Mouse (Mus musculus) MEL (cell line): ENCODE results near the gene Wnt9a. TPM values are rescaled to one million over a fixed set of nuclear protein-coding genes. Genes with fewer than 3 reads are reported as not detected.

Experiments used
- DNase-seq: peaks from one replicate; pipeline ENCODE4 v3.0.0; 2011; ENCODE audit warnings: low read depth, low spot score
- H3K27ac ChIP-seq: 2 replicates; pipeline ENCODE4 v1.5.1; 2012; ENCODE audit warnings: low read depth, mild to moderate bottlenecking, control low read depth, low read length, moderate library complexity; ENCODE audit not compliant: control insufficient read depth
- H3K27me3 ChIP-seq, 2 experiments: fragments of 150-350 bp in 1 of 2; sonication (generic) in 1 of 2; 2 replicates each; pipeline ENCODE4 v1.6.1; 2012; ENCODE audit warnings: low read length in 2 of 2, mild to moderate bottlenecking in 2 of 2, improper control_type of control experiment in 1 of 2, moderate library complexity in 1 of 2; ENCODE audit not compliant: insufficient read depth in 2 of 2, control insufficient read depth in 1 of 2
- H3K36me3 ChIP-seq, 2 experiments: 2 replicates each; pipeline ENCODE4 v1.6.1; 2012 to 2014; ENCODE audit warnings: low read length in 2 of 2, improper control_type of control experiment in 1 of 2, inconsistent platforms in 1 of 2, mild to moderate bottlenecking in 1 of 2; ENCODE audit not compliant: insufficient read depth in 2 of 2, control insufficient read depth in 1 of 2
- H3K4me1 ChIP-seq, 2 experiments: fragments of 150-350 bp in 1 of 2; sonication (generic) in 1 of 2; 2 replicates each; pipeline ENCODE4 v1.6.1; 2012; ENCODE audit warnings: low read length in 2 of 2, improper control_type of control experiment in 1 of 2, mild to moderate bottlenecking in 1 of 2; ENCODE audit not compliant: insufficient read depth in 2 of 2, control insufficient read depth in 1 of 2
- H3K4me3 ChIP-seq, 2 experiments: fragments of 150-350 bp in 1 of 2; sonication (generic) in 1 of 2; 2 replicates each; pipeline ENCODE4 v1.5.1; 2012; ENCODE audit warnings: low read depth in 2 of 2, low read length in 2 of 2, mild to moderate bottlenecking in 2 of 2, moderate library complexity in 2 of 2, control low read depth in 1 of 2, improper control_type of control experiment in 1 of 2; ENCODE audit not compliant: control insufficient read depth in 1 of 2, insufficient read depth in 1 of 2
- H3K79me2 ChIP-seq: 2 replicates; pipeline ENCODE4 v1.6.1; 2012; ENCODE audit warnings: mild to moderate bottlenecking, low read length, moderate library complexity; ENCODE audit not compliant: control insufficient read depth, poor library complexity, insufficient read depth
- H3K9ac ChIP-seq: 2 replicates; pipeline ENCODE4 v1.6.1; 2012; ENCODE audit warnings: low read depth, mild to moderate bottlenecking, control low read depth, low read length, moderate library complexity; ENCODE audit not compliant: control insufficient read depth, poor library complexity, severe bottlenecking
- H3K9me3 ChIP-seq: fragments of 150-350 bp; sonication (generic); replicated peaks from 2 replicates; pipeline ENCODE4 v1.6.1; 2012; ENCODE audit warnings: mild to moderate bottlenecking, low read length, improper control_type of control experiment, moderate library complexity; ENCODE audit not compliant: insufficient read depth
- BHLHE40 ChIP-seq: IDR thresholded peaks from 2 replicates; pipeline ENCODE4 v1.6.1; 2012; ENCODE audit warnings: low read depth, mild to moderate bottlenecking, inconsistent platforms, low read length, improper control_type of control experiment, borderline replicate concordance
- CHD1 ChIP-seq: IDR thresholded peaks from 2 replicates; pipeline ENCODE4 v1.6.1; 2012; ENCODE audit warnings: low read depth, mild to moderate bottlenecking, inconsistent platforms, low read length, improper control_type of control experiment
- CTCF ChIP-seq, 3 experiments: IDR thresholded peaks in 2 of 3; conservative IDR thresholded peaks in 1 of 3; 2 replicates each; pipeline ENCODE4 v1.5.1; 2011 to 2012; ENCODE audit warnings: low read length in 3 of 3, low read depth in 2 of 3, mild to moderate bottlenecking in 2 of 3, improper control_type of control experiment in 1 of 3, inconsistent platforms in 1 of 3, mixed read lengths in 1 of 3, moderate library complexity in 1 of 3; ENCODE audit not compliant: control insufficient read depth in 1 of 3, insufficient read depth in 1 of 3, poor library complexity in 1 of 3, severe bottlenecking in 1 of 3
- E2F4 ChIP-seq: IDR thresholded peaks from 2 replicates; pipeline ENCODE4 v1.6.1; 2011; ENCODE audit warnings: low read depth, low read length, improper control_type of control experiment, borderline replicate concordance
- ELF1 ChIP-seq: IDR thresholded peaks from 2 replicates; pipeline ENCODE4 v1.6.1; 2014; ENCODE audit warnings: low read depth, mild to moderate bottlenecking, inconsistent platforms, low read length, improper control_type of control experiment, moderate library complexity
- EP300 ChIP-seq, 2 experiments: IDR thresholded peaks; 2 replicates each; pipeline ENCODE4 v1.6.1; 2011; ENCODE audit warnings: improper control_type of control experiment in 2 of 2, low read length in 2 of 2, low read depth in 1 of 2, mild to moderate bottlenecking in 1 of 2
- ETS1 ChIP-seq: IDR thresholded peaks from 2 replicates; pipeline ENCODE4 v1.6.1; 2012; ENCODE audit warnings: low read depth, mild to moderate bottlenecking, inconsistent platforms, low read length, improper control_type of control experiment, moderate library complexity
- HCFC1 ChIP-seq: IDR thresholded peaks from 2 replicates; pipeline ENCODE4 v1.6.1; 2012; ENCODE audit warnings: low read depth, mild to moderate bottlenecking, inconsistent platforms, low read length, improper control_type of control experiment, moderate library complexity
- KAT2A ChIP-seq: conservative IDR thresholded peaks from 2 replicates; pipeline ENCODE4 v1.6.1; 2012; ENCODE audit warnings: low read depth, low read length, improper control_type of control experiment, inconsistent platforms
- MEF2A ChIP-seq: IDR thresholded peaks from 2 replicates; pipeline ENCODE4 v1.6.1; 2014; ENCODE audit warnings: low read depth, mild to moderate bottlenecking, inconsistent platforms, low read length, improper control_type of control experiment; ENCODE audit not compliant: poor library complexity, insufficient replicate concordance, severe bottlenecking; ENCODE audit errors: extremely low read depth
- MYB ChIP-seq: IDR thresholded peaks from 2 replicates; pipeline ENCODE4 v1.6.1; 2011; ENCODE audit warnings: mild to moderate bottlenecking, low read depth, low read length, improper control_type of control experiment
- MYC ChIP-seq: IDR thresholded peaks from 2 replicates; pipeline ENCODE4 v1.6.1; 2011; ENCODE audit warnings: low read depth, mild to moderate bottlenecking, low read length, improper control_type of control experiment, moderate library complexity
- NELFE ChIP-seq: IDR thresholded peaks from 2 replicates; pipeline ENCODE4 v1.6.1; 2011; ENCODE audit warnings: low read depth, low read length, improper control_type of control experiment
- POLR2A ChIP-seq, 2 experiments: IDR thresholded peaks; 2 replicates each; pipeline ENCODE4 v1.6.1; 2011 to 2012; ENCODE audit warnings: low read length in 2 of 2, mild to moderate bottlenecking in 2 of 2, control low read depth in 1 of 2, improper control_type of control experiment in 1 of 2, low read depth in 1 of 2, moderate library complexity in 1 of 2; ENCODE audit not compliant: control insufficient read depth in 1 of 2, insufficient read depth in 1 of 2, poor library complexity in 1 of 2
- POLR2AphosphoS5 ChIP-seq: IDR thresholded peaks from 2 replicates; pipeline ENCODE4 v1.6.1; 2012; ENCODE audit warnings: low read depth, borderline replicate concordance, mild to moderate bottlenecking, inconsistent platforms, low read length, moderate library complexity, mixed read lengths
- RAD21 ChIP-seq: IDR thresholded peaks from 2 replicates; pipeline ENCODE4 v1.6.1; 2011; ENCODE audit warnings: mild to moderate bottlenecking, low read depth, low read length, improper control_type of control experiment
- RCOR1 ChIP-seq: IDR thresholded peaks from 2 replicates; pipeline ENCODE4 v1.6.1; 2012; ENCODE audit warnings: low read depth, mild to moderate bottlenecking, inconsistent platforms, low read length, improper control_type of control experiment
- SIN3A ChIP-seq: IDR thresholded peaks from 2 replicates; pipeline ENCODE4 v1.6.1; 2012; ENCODE audit warnings: low read length, improper control_type of control experiment, inconsistent platforms
- TCF12 ChIP-seq: IDR thresholded peaks from 2 replicates; pipeline ENCODE4 v1.6.1; 2014; ENCODE audit warnings: low read depth, mild to moderate bottlenecking, inconsistent platforms, low read length, improper control_type of control experiment, moderate library complexity
- USF2 ChIP-seq, 2 experiments: IDR thresholded peaks; 2 replicates each; pipeline ENCODE4 v1.6.1; 2011 to 2012; ENCODE audit warnings: improper control_type of control experiment in 2 of 2, low read length in 2 of 2, borderline replicate concordance in 1 of 2, inconsistent platforms in 1 of 2, low read depth in 1 of 2, mild to moderate bottlenecking in 1 of 2; ENCODE audit not compliant: insufficient read depth in 1 of 2
- ZC3H11A ChIP-seq: IDR thresholded peaks from 2 replicates; pipeline ENCODE4 v1.6.1; 2012; ENCODE audit warnings: low read depth, mild to moderate bottlenecking, inconsistent platforms, low read length, improper control_type of control experiment
- ZKSCAN1 ChIP-seq: IDR thresholded peaks from 2 replicates; pipeline ENCODE4 v1.6.1; 2012; ENCODE audit warnings: low read depth, mild to moderate bottlenecking, inconsistent platforms, low read length, improper control_type of control experiment, moderate library complexity
- ZMIZ1 ChIP-seq: IDR thresholded peaks from 2 replicates; pipeline ENCODE4 v1.6.1; 2012; ENCODE audit warnings: low read depth, mild to moderate bottlenecking, inconsistent platforms, low read length, improper control_type of control experiment, moderate library complexity
- ZNF384 ChIP-seq: IDR thresholded peaks from 2 replicates; pipeline ENCODE4 v1.6.1; 2012; ENCODE audit warnings: low read depth, mild to moderate bottlenecking, inconsistent platforms, low read length, improper control_type of control experiment
- polyA plus RNA-seq, 2 experiments: library from polyadenylated mRNA; stranded (reverse) in 1 of 2; unstranded in 1 of 2; fragments of >175 nt in 1 of 2; fragments of >200 nt in 1 of 2; gene quantifications; 2 replicates each; pipeline versions ENCODE4 v1.2.1 to v1.2.4; 2012; ENCODE audit warnings: low replicate concordance in 2 of 2, low read depth in 1 of 2; ENCODE audit not compliant: insufficient read length in 2 of 2, insufficient read depth in 1 of 2, missing spikeins in 1 of 2
- total RNA-seq: library from RNA; depleted of rRNA; stranded (reverse); fragments of 300-350 nt; gene quantifications from 2 replicates; pipeline ENCODE4 v1.2.3, GENCODE M21; 2012

Wnt9a gene
- total and polyA plus RNA-seq, 3 experiments: not detected

GRCm38 (mm10) chr11:59284146-59284545 lies 22.6 kb upstream of the Wnt9a start:
- H3K9ac ChIP-seq: no peak overlapping the region
- no peaks in the 10 kb centered on the region for H3K4me1 ChIP-seq
- H3K9me3 ChIP-seq: no peaks in the 10 kb centered on the region
- peaks cover 20 to 26% of the 10 kb centered on the region in 2 experiments for H3K27me3 ChIP-seq
- no peaks in the 10 kb centered on the region for H3K36me3 ChIP-seq
- no peaks in the 10 kb centered on the region for H3K79me2 ChIP-seq
- H3K4me3 ChIP-seq: no peak overlapping the region
- DNase-seq: no peak
- H3K27ac ChIP-seq: no peak overlapping the region
- TF ChIP-seq ETS1: no peak
- TF ChIP-seq E2F4: no peak
- no peak for TF ChIP-seq ELF1
- no peak for TF ChIP-seq MYB

- TF ChIP-seq MEF2A (no peak), CHD1 (no peak), EP300 (IDR thresholded peaks at IDR 0.05; ENCODE audit: low read depth in 1 of 2, low read length in 2 of 2) (no peak), ZMIZ1 (no peak), CTCF (IDR thresholded peaks at IDR 0.05 in 2 of 3, conservative IDR thresholded peaks at IDR 0.05 in 1 of 3; ENCODE audit: control insufficient read depth in 1 of 3, insufficient read depth in 1 of 3, low read depth in 2 of 3, low read length in 3 of 3, poor library complexity in 1 of 3, severe bottlenecking in 1 of 3) (no peak), USF2 (IDR thresholded peaks at IDR 0.05; ENCODE audit: borderline replicate concordance in 1 of 2, insufficient read depth in 1 of 2, low read depth in 1 of 2, low read length in 2 of 2) (no peak)
- TF ChIP-seq, all 39 proteins: peak for 0
- H3K79me2 ChIP-seq: no peaks in the 10 kb centered on the region
- H3K9me3 ChIP-seq: no peaks in the 10 kb centered on the region
- peaks cover 0 to 2% of the 10 kb centered on the region in 2 experiments; a peak in 3 of 4 replicates for H3K27me3 ChIP-seq
- H3K4me1 ChIP-seq: no peaks in the 10 kb centered on the region
- H3K27ac ChIP-seq: no peak overlapping the region
- no peak for DNase-seq
- no peaks in the 10 kb centered on the region for H3K36me3 ChIP-seq
- H3K9ac ChIP-seq: no peak overlapping the region
- no peak overlapping the region for H3K4me3 ChIP-seq
These were observed 17.0 kb upstream of the Wnt9a start for GRCm38 (mm10) chr11:59289706-59290105.

- H3K27me3 ChIP-seq: peaks cover 1 to 2% of the 10 kb centered on the region in 2 experiments; a peak in 2 of 4 replicates
- no peaks in the 10 kb centered on the region for H3K36me3 ChIP-seq
- H3K9me3 ChIP-seq: no peaks in the 10 kb centered on the region
- no peak for TF ChIP-seq HCFC1
- no peak for TF ChIP-seq SIN3A
- no peak for TF ChIP-seq CHD1
- TF ChIP-seq ETS1: no peak
- TF ChIP-seq MEF2A: no peak
- no peak for TF ChIP-seq ZKSCAN1
- TF ChIP-seq E2F4: no peak
- TF ChIP-seq RAD21: no peak
- no peak for TF ChIP-seq KAT2A
- no peak for TF ChIP-seq ZMIZ1
- no peak for TF ChIP-seq RCOR1
- no peak for TF ChIP-seq POLR2AphosphoS5
- no peak for TF ChIP-seq BHLHE40
- TF ChIP-seq ZC3H11A: no peak
- no peak for TF ChIP-seq POLR2A (IDR thresholded peaks at IDR 0.05; ENCODE audit: control insufficient read depth in 1 of 2, insufficient read depth in 1 of 2, low read depth in 1 of 2, low read length in 2 of 2, poor library complexity in 1 of 2)
- TF ChIP-seq TCF12: no peak
- no peak for TF ChIP-seq ZNF384
- TF ChIP-seq NELFE: no peak
- TF ChIP-seq EP300 (IDR thresholded peaks at IDR 0.05; ENCODE audit: low read depth in 1 of 2, low read length in 2 of 2): no peak
- TF ChIP-seq MYC: no peak
- no peak within 1 kb of the TSS for H3K27ac ChIP-seq
- no peaks in the 10 kb centered on the region for H3K4me1 ChIP-seq
- DNase-seq: no peak
- no peak within 1 kb of the TSS for H3K9ac ChIP-seq
- no peak within 1 kb of the TSS for H3K4me3 ChIP-seq
- H3K79me2 ChIP-seq: no peaks in the 10 kb centered on the region
These were observed 15.9 kb upstream of the Wnt9a start, which contains the start of gene Wnt3a for GRCm38 (mm10) chr11:59290702-59291303. TSS of gene Wnt3a (minus strand) at chr11:59290752.
